Mouse (Mus musculus) heart, adult 11 months (tissue): Measurements from ENCODE around the gene Metrn.

Source experiments
- DNase-seq: peaks from one replicate; pipeline ENCODE4 v3.0.0; 2022

Gene Metrn

DNA sequence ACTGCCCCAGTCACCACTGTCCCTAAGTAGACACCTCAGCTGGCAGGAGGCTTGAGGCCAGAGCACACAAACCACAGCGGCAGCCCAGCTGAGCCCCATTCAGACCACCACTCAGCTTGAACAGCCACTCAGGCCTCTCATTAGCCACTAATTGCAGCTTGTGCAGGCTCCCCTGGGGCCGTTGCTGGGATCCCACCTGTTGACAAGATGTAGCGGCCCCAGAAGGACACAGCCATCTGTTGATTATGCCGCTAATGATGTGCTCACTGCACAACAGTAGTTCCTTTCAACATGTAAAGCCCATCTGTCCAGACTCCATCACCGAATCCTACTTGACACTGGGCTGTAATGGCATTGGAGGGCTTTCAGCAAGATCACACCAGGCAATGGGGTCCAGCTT, 31.1 kb downstream of the Metrn start:
- no peak for DNase-seq

DNA sequence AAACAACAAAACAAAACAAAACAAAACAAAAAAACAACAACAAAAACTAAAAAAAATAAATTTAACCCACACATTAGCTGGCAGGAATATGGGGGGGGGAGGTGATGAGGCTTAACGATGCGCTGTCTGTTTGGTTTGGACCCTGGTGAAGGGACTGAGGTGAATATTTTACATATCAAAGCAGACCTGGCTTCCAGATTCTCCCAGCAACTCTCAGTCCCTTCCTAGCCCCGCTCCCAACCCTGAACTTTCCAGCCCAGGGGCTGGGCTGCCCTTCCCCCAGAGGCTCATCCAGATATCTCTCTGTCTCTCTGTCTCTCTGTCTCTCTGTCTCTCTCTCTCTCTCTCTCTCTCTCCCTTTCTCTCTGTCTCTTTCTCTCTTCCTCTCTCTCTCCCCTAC, 34.3 kb downstream of the Metrn start:
- no peak for DNase-seq

DNA sequence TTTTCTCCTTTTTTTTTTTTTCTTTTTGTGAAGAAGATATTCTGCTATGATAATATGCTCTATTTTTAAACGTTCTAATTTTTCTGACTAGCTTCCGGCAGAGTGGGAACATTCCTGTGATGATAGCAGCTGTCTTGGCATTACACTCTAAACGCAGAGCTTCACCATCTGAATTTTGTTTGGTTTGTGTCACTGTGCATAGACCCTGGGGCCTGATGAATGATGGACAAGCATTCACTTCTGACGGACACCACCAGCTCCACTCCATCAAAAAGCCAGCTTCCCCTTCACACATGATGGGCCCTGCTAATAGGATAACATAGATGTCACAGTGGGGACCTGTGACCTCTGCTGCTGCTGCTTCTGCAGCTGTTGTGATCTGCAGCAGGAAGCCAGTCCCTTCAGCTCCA, 35.4 kb downstream of the Metrn start:
- DNase-seq = peak; percentile 92

DNA sequence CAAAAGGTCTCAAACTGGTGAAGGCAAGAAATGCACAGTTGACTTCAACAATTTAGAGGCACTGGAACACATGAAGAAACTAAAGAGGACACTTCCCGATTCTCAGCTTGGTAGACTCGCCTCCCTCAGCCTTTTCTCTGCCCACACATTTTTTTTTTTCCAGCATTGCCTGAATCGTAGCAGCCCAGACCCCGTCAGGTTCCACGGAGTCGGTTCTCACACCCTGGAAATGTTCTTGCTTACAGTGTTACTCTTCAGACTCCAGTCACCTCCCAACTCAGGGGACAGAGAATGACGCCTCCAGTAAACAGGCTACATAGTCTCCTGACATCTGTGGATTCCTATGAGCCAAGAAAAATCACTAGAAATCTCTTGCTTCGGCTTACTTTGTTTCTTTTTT, 36.8 kb downstream of the Metrn start:
- DNase-seq = no peak

DNA sequence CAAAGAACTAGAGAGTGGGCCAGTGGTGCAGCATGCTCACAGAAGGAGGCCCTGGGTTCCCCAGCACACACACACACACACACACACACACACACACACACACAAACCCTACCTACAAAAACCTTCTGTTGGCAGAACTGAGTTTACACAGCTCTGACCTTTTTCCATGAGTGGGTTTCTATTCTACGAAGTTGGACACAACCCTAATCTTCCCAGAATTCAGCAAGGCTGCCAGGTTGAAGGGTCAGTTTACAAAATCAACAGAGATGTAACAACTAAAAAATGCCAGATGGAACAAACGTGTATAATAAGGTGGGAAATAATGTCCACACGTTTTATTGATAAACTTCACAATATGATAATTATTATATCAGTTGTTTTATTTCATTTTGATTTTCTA, 39.2 kb downstream of the Metrn start:
- no peak for DNase-seq

DNA sequence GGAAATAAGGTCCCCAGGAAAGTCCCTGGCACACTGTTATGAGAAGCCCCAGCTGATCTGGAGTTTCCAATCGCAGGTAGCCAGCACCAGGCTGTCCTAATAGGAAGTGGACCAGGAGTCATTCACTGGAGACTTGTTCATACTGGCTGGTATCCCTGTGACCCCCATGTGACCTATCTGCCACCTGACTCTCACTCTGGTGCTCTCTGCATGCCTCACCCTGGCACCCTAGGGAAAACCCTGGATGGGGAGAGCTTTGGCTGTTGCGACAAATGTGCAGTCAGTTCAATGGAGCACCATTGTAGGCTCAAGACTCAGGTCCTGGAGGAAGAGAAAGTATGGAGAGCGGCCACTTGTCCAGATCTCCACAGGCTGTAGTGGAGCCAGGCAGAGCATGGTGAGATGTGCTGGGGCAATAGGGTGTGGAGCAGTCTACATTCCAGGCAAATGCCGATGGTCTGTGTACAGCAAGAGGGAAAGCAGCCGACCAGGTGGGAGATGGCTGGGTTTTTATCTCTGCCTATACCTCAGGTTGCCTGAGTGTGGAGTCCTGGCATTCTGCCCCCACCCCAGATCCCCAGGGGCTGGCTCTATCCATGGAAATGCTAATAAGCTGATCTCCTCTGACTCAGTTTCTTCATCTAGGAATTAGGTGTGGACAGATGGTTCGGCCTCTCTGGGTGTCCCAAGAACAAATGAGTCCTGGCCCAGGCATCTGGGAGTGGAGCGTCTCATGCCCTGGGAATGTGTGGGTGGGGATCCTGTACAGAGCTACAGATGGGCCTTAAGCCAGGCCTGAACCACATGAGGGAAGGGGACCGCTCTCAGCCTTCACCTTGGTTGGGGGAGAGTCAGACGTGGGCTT, 40.3 kb downstream of the Metrn start:
- DNase-seq = peak; percentile 94

DNA sequence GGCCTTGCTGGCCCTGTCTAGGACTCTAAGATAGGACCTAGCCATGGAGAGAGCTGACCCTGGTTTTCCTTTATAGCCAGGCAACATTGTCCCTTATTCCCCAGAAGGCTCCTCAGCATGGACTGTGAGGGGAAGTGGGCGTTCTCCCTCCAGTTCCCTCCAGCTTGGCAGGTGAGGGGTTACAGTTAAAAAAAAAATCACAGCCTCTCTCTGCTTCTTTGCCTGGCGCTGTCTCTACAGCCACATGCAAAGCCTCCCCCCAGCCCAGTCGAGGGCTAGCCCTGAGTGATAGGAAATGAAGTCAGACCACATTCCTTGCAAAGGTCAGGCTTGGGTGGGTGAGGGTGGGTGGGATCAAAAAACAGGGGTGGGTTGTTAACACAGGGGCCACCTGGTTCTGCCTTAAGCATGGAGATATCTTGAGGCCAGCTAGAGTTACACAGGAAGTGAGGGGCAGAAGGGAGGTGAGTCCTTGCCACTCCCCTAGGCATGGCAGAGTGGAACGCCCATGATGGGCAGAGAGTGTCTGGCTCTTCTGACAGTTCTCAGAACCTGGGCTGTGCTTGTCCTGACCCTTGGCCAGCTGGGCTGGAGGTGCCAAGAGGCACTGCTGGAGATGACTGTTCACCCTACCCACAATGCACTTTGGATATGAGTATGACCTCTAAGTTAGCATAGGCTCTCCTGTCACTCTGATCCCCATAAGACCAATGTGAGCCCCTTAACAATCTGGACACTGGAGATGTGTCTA, 41.1 kb downstream of the Metrn start:
- no peak for DNase-seq

DNA sequence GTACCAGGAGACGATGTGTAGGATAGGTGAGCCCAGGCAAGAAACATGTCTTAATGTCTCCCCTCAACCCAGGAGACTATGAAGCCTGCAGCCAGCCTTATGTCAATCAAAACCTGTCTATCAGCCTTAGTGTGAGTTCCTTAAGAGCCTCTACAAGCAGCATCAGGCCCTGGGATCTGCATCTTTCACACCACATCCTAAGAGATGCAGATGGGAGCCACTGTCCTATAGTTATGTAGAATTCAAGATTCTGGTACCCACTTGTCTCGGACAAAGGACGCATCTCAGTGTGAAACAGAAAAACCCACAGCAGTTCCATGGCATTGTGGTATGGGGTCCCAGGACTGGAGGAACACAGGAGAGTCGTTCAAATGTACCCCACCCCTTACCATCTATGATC, 41.9 kb downstream of the Metrn start:
- DNase-seq = no peak

DNA sequence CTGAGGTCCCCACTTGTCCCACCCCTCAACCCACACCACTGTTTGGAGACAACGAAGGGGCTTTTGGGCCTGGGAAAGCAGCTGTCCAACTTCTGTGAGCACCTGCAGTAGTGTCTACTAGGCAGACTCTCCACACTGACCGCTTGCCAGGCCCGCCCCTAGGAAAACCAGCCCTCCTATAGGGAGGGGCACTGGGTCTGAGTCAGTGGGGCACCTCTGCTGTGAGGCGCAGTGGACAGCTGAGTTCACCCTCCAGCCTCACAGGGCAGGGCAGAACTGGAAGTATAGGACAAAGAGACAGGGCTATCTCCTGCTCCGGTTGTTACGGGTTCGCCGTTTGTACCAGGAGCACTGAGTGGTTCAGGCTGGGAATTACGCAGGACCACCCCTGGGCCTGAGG, 42.7 kb downstream of the Metrn start, which contains the start of gene Msln:
Gene Msln, minus strand, starts transcription at position 138 of the 400 bp plus-strand sequence.
- no peak for DNase-seq

DNA sequence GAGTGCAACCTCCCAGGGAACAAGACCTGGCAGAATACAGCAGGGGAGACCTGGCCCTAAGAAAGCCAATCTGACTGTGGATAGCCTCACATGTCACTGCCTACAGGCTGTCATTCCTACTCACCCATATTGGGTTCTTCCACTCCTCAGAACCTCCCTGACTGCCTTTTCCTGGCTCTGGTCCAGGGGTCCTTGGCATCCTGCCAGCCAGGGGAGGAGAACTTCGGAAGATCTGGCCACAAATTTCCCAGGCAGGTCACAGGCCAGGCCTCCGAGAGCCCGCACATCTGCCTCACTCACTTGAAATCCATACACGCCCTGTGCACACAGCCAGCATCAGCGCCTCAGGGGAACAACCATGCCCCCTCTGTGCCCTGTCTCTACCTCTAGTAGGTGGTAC, 45.5 kb downstream of the Metrn start:
- no peak for DNase-seq

DNA sequence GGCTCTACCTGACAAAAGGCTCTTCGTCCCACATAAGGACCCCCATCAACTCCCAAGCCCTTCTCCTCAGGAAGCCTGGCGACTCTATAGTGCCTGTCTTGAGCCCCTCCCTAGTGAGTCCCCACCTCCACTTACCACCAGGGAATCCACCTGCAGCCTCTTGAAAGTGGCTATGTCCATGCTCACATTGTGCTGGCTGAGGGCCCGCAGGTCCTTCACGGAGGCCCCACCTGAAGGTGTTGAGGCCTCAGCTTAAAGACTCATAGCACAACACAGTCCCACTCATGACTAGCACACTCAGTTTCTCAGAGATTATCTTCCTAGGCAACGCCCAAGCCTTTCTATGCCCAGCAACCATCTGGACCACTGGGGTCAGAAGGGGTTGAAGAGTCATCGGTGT, 47.6 kb downstream of the Metrn start:
- DNase-seq = no peak

DNA sequence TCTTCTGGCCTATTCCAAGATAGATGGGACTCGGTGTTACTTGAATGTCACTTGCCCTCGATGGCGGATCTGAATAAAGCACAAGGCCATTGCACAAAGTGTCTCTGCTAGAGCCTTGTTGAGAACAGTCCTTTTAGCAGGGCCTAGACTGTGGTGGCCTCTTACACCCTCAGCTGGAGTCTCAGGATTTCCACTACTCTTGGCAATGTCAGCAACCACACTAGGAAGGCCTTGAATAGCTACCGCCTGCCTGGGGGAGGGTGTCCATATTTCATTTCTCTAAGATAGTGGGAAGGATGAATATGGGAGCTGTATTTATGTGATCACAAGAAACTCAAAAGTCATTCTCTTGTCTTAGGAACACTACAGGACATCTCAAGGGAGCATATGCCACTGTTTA, 48.7 kb downstream of the Metrn start:
- no peak for DNase-seq

DNA sequence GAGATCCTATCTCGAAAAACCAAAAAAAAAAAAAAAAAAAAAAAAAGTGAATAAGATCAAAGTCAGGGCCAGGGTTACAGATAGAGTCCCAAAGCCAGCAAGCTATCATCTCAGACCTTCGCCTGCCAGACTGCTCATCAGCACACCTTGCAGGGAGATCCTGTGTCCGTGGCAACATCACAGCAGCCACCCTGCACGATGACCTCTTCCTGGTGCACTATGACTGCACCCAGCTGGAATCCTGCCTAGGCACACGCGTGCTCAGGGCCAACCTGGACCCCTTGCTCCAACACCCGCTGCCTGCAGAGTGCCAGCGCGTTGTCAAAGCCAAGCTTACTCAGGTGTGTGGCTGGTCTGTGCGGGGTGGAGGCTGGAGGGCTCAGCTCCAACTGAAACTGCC, 52.6 kb downstream of the Metrn start:
- DNase-seq = no peak

DNA sequence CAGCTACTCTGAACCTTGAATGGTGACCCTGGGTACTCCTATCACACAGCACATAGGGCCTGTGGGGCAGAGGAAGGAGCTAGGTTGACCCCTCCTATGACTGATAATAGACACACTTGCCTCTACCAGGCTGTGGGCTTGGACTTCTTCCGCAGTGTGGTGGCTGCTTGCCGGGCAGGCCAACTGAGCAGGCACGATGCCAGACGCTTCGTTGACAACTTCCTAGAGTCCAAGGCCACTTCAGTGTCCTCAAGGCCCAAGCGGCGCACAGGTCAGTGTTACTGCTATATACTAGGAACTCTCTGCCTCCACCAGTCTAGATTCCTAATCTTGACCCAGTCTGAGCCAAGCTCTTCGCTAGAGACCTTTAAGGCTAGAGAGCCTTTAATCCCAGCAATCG, 53.1 kb downstream of the Metrn start:
- DNase-seq = no peak
